Mouse (Mus musculus) erythroblast, embryonic 14.5 days (primary cell): ENCODE results near the gene AC124502.3.

ENCODE experiments used
- GATA1 ChIP-seq: IDR thresholded peaks from 2 replicates; pipeline ENCODE4 v1.6.1; 2012; ENCODE audit warnings: low read length, inconsistent platforms, mixed read lengths
- TAL1 ChIP-seq: IDR thresholded peaks from 3 replicates; pipeline ENCODE4 v1.6.1; 2012; ENCODE audit warnings: low read length, inconsistent platforms, mixed read lengths

GRCm38 (mm10) chr19:5038709-5039156, at the start of gene AC124502.3, which contains the start of gene B4gat1:
- TF ChIP-seq GATA1 (no peak), TAL1 (no peak)
